Mouse (Mus musculus): ENCODE measurements around the gene Pak2. TPM values are rescaled to one million over a fixed set of nuclear protein-coding genes. Genes with fewer than 3 reads are reported as not detected.
"Not testable (repeated sequence)": the region's sequence is repeated elsewhere in the genome, so short reads cannot be mapped to it uniquely, and the experiment has no call there.

Pak2 gene
- polyA plus RNA-seq, 1 experiment from 2014 or later, result 38.2 TPM

GRCm38 (mm10) chr16:32098897-32099637, 19.9 kb upstream of the Pak2 start:
- Histone ChIP-seq H3K9ac (replicated peaks; ENCODE audit: low read length) (peak overlapping the region; percentile 94), H3K27ac (ENCODE audit: low read length) (peak overlapping the region; percentile 89), H3K4me2 (replicated peaks; ENCODE audit: low read depth, low read length) (peak overlapping the region; percentile 71), H3K4me1 (ENCODE audit: insufficient read depth, low read length) (peaks cover 15% of the 10 kb centered on the region), H3K4me3 (ENCODE audit: low read length) (peak overlapping the region; percentile 80), H3K27me3 (ENCODE audit: insufficient read depth, low read length) (no peaks in the 10 kb centered on the region), H3K9me3 (ENCODE audit: low read length) (no peaks in the 10 kb centered on the region), H3K36me3 (ENCODE audit: insufficient read depth, low read length) (peaks cover 30% of the 10 kb centered on the region)
- ATAC-seq (ENCODE audit: low FRiP score, low TSS enrichment), result peak; percentile 87
- WGBS, result under 1% methylated on average over 39 of the region's 39 CpGs

- not testable (repeated sequence) for ATAC-seq (ENCODE audit: low FRiP score, low TSS enrichment); H3K27ac ChIP-seq (ENCODE audit: low read length); H3K4me3 ChIP-seq (ENCODE audit: low read length); H3K4me2 ChIP-seq (replicated peaks; ENCODE audit: low read depth, low read length); H3K27me3 ChIP-seq (ENCODE audit: insufficient read depth, low read length); H3K9ac ChIP-seq (replicated peaks; ENCODE audit: low read length); H3K9me3 ChIP-seq (ENCODE audit: low read length)
- 85% methylated on average over 2 of the region's 2 CpGs for WGBS
- Histone ChIP-seq H3K4me1 (ENCODE audit: insufficient read depth, low read length) (peaks cover 15% of the 10 kb centered on the region), H3K36me3 (ENCODE audit: insufficient read depth, low read length) (peaks cover 20% of the 10 kb centered on the region)
Measured at GRCm38 (mm10) chr16:32097757-32098156, 18.6 kb upstream of the Pak2 start.

GRCm38 (mm10) chr16:32091466-32091865, 12.3 kb upstream of the Pak2 start:
- H3K9me3 ChIP-seq (ENCODE audit: low read length), result no peaks in the 10 kb centered on the region
- ATAC-seq (ENCODE audit: low FRiP score, low TSS enrichment), result no peak
- H3K27me3 ChIP-seq (ENCODE audit: insufficient read depth, low read length), result no peaks in the 10 kb centered on the region
- no peak overlapping the region for H3K9ac ChIP-seq (replicated peaks; ENCODE audit: low read length)
- H3K27ac ChIP-seq (ENCODE audit: low read length), result 0 out of 2 replicates have a peak overlapping the region, but pooled peaks have one; percentile 36
- peaks cover 52% of the 10 kb centered on the region for H3K36me3 ChIP-seq (ENCODE audit: insufficient read depth, low read length)
- 93% methylated on average over 7 of the region's 7 CpGs for WGBS
- H3K4me3 ChIP-seq (ENCODE audit: low read length), result no peak overlapping the region
- no peak overlapping the region for H3K4me2 ChIP-seq (replicated peaks; ENCODE audit: low read depth, low read length)
- H3K4me1 ChIP-seq (ENCODE audit: insufficient read depth, low read length), result peaks cover 11% of the 10 kb centered on the region; the same call in 1 of the 2 replicates

- 56% methylated on average over 17 of the region's 17 CpGs for WGBS
- peak overlapping the region; percentile 88 for H3K27ac ChIP-seq (ENCODE audit: low read length)
- H3K36me3 ChIP-seq (ENCODE audit: insufficient read depth, low read length), result peaks cover 57% of the 10 kb centered on the region
- ATAC-seq (ENCODE audit: low FRiP score, low TSS enrichment), result peak; percentile 44; the same call in 1 of the 2 replicates
- no peaks in the 10 kb centered on the region for H3K27me3 ChIP-seq (ENCODE audit: insufficient read depth, low read length)
- no peaks in the 10 kb centered on the region for H3K9me3 ChIP-seq (ENCODE audit: low read length)
- peaks cover 11% of the 10 kb centered on the region; the same call in 1 of the 2 replicates for H3K4me1 ChIP-seq (ENCODE audit: insufficient read depth, low read length)
- no peak overlapping the region for H3K4me3 ChIP-seq (ENCODE audit: low read length)
- H3K4me2 ChIP-seq (replicated peaks; ENCODE audit: low read depth, low read length), result peak overlapping the region; percentile 21
- H3K9ac ChIP-seq (replicated peaks; ENCODE audit: low read length), result no peak overlapping the region
Measured at GRCm38 (mm10) chr16:32087629-32088443, 8.7 kb upstream of the Pak2 start.

GRCm38 (mm10) chr16:32078408-32078990, 643 bp downstream of the Pak2 start:
- under 1% methylated on average over 30 of the region's 30 CpGs for WGBS
- Histone ChIP-seq H3K27ac (ENCODE audit: low read length) (peak overlapping the region; percentile 97), H3K9me3 (ENCODE audit: low read length) (no peaks in the 10 kb centered on the region), H3K4me1 (ENCODE audit: insufficient read depth, low read length) (peaks cover 18% of the 10 kb centered on the region), H3K36me3 (ENCODE audit: insufficient read depth, low read length) (peaks cover 3% of the 10 kb centered on the region; the same call in 1 of the 2 replicates), H3K27me3 (ENCODE audit: insufficient read depth, low read length) (no peaks in the 10 kb centered on the region), H3K9ac (replicated peaks; ENCODE audit: low read length) (peak overlapping the region; percentile 98), H3K4me2 (replicated peaks; ENCODE audit: low read depth, low read length) (peak overlapping the region; percentile 64), H3K4me3 (ENCODE audit: low read length) (peak overlapping the region; percentile 89)
- no peak for ATAC-seq (ENCODE audit: low FRiP score, low TSS enrichment)

- Histone ChIP-seq H3K4me1 (ENCODE audit: insufficient read depth, low read length) (peaks cover 18% of the 10 kb centered on the region), H3K4me2 (replicated peaks; ENCODE audit: low read depth, low read length) (peak overlapping the region; percentile 64), H3K27ac (ENCODE audit: low read length) (peak overlapping the region; percentile 97), H3K36me3 (ENCODE audit: insufficient read depth, low read length) (no peaks in the 10 kb centered on the region), H3K9ac (replicated peaks; ENCODE audit: low read length) (peak overlapping the region; percentile 98), H3K27me3 (ENCODE audit: insufficient read depth, low read length) (no peaks in the 10 kb centered on the region), H3K9me3 (ENCODE audit: low read length) (no peaks in the 10 kb centered on the region), H3K4me3 (ENCODE audit: low read length) (peak overlapping the region; percentile 89)
- no peak for ATAC-seq (ENCODE audit: low FRiP score, low TSS enrichment)
- WGBS, result 4% methylated on average over 13 of the region's 13 CpGs
Measured at GRCm38 (mm10) chr16:32077648-32078407, 1.3 kb downstream of the Pak2 start.

GRCm38 (mm10) chr16:32076406-32076805, 2.7 kb downstream of the Pak2 start:
- no peaks in the 10 kb centered on the region for H3K36me3 ChIP-seq (ENCODE audit: insufficient read depth, low read length)
- no peak overlapping the region for H3K9ac ChIP-seq (replicated peaks; ENCODE audit: low read length)
- H3K9me3 ChIP-seq (ENCODE audit: low read length), result no peaks in the 10 kb centered on the region
- H3K4me1 ChIP-seq (ENCODE audit: insufficient read depth, low read length), result peaks cover 18% of the 10 kb centered on the region
- H3K4me2 ChIP-seq (replicated peaks; ENCODE audit: low read depth, low read length), result no peak overlapping the region
- H3K27ac ChIP-seq (ENCODE audit: low read length), result no peak overlapping the region
- WGBS, result 50% methylated on average over 3 of the region's 3 CpGs
- H3K27me3 ChIP-seq (ENCODE audit: insufficient read depth, low read length), result no peaks in the 10 kb centered on the region
- ATAC-seq (ENCODE audit: low FRiP score, low TSS enrichment), result no peak
- H3K4me3 ChIP-seq (ENCODE audit: low read length), result no peak overlapping the region

- no peak overlapping the region for H3K4me3 ChIP-seq (ENCODE audit: low read length)
- no peak overlapping the region for H3K9ac ChIP-seq (replicated peaks; ENCODE audit: low read length)
- peaks cover 18% of the 10 kb centered on the region for H3K4me1 ChIP-seq (ENCODE audit: insufficient read depth, low read length)
- no peak for ATAC-seq (ENCODE audit: low FRiP score, low TSS enrichment)
- 56% methylated on average over 1 of the region's 1 CpGs for WGBS
- no peak overlapping the region for H3K4me2 ChIP-seq (replicated peaks; ENCODE audit: low read depth, low read length)
- no peaks in the 10 kb centered on the region for H3K27me3 ChIP-seq (ENCODE audit: insufficient read depth, low read length)
- no peaks in the 10 kb centered on the region for H3K9me3 ChIP-seq (ENCODE audit: low read length)
- H3K27ac ChIP-seq (ENCODE audit: low read length), result no peak overlapping the region
- no peaks in the 10 kb centered on the region for H3K36me3 ChIP-seq (ENCODE audit: insufficient read depth, low read length)
Measured at GRCm38 (mm10) chr16:32075762-32076161, 3.4 kb downstream of the Pak2 start.

GRCm38 (mm10) chr16:32070070-32070469, 9.1 kb downstream of the Pak2 start:
- H3K9me3 ChIP-seq (ENCODE audit: low read length); H3K4me3 ChIP-seq (ENCODE audit: low read length); H3K4me2 ChIP-seq (replicated peaks; ENCODE audit: low read depth, low read length); H3K27me3 ChIP-seq (ENCODE audit: insufficient read depth, low read length); H3K9ac ChIP-seq (replicated peaks; ENCODE audit: low read length); ATAC-seq (ENCODE audit: low FRiP score, low TSS enrichment); H3K36me3 ChIP-seq (ENCODE audit: insufficient read depth, low read length); H3K27ac ChIP-seq (ENCODE audit: low read length): not testable (repeated sequence)
- WGBS, result 64% methylated on average over 4 of the region's 4 CpGs
- peaks cover 21% of the 10 kb centered on the region for H3K4me1 ChIP-seq (ENCODE audit: insufficient read depth, low read length)
